Mouse (Mus musculus) hindbrain, embryonic 16.5 days (tissue): ENCODE results near the gene Adm2. TPM values are rescaled to one million over a fixed set of nuclear protein-coding genes. Genes with fewer than 3 reads are reported as not detected.

Experiments used
- ATAC-seq: fragments of 200-750 bp; cut with Nextera tagmentation; 2 replicates; pipeline ENCODE4 v1.8.0; 2017; ENCODE audit warnings: moderate TSS enrichment, moderate library complexity
- H3K27ac ChIP-seq: fragments of 300-500 bp; sonication (generic); 2 replicates; pipeline ENCODE4 v1.5.1; 2014; ENCODE audit warnings: low read depth, mild to moderate bottlenecking, control low read depth, low read length, moderate library complexity
- H3K27me3 ChIP-seq: fragments of 300-500 bp; sonication (generic); replicated peaks from 2 replicates; pipeline ENCODE4 v1.6.1; 2014; ENCODE audit warnings: low read length; ENCODE audit not compliant: control insufficient read depth, insufficient read depth
- H3K36me3 ChIP-seq: fragments of 300-500 bp; sonication (generic); 2 replicates; pipeline ENCODE4 v1.6.1; 2014; ENCODE audit warnings: mild to moderate bottlenecking, low read length, moderate library complexity, mixed read lengths; ENCODE audit not compliant: control insufficient read depth, insufficient read depth
- H3K4me1 ChIP-seq: fragments of 300-500 bp; sonication (generic); 2 replicates; pipeline ENCODE4 v1.6.1; 2014; ENCODE audit warnings: low read depth, low read length; ENCODE audit not compliant: control insufficient read depth, insufficient read depth
- H3K4me2 ChIP-seq: fragments of 300-500 bp; sonication (generic); 2 replicates; pipeline ENCODE4 v1.6.1; 2014; ENCODE audit warnings: mild to moderate bottlenecking, low read length, control low read depth, moderate library complexity
- H3K4me3 ChIP-seq: fragments of 300-500 bp; sonication (generic); 2 replicates; pipeline ENCODE4 v1.5.1; 2014; ENCODE audit warnings: mild to moderate bottlenecking, low read length, control low read depth, moderate library complexity
- H3K9ac ChIP-seq: fragments of 300-500 bp; sonication (generic); 2 replicates; pipeline ENCODE4 v1.6.1; 2014; ENCODE audit warnings: low read depth, mild to moderate bottlenecking, control low read depth, low read length, moderate library complexity
- H3K9me3 ChIP-seq: fragments of 300-500 bp; sonication (generic); 2 replicates; pipeline ENCODE4 v1.6.1; 2014; ENCODE audit warnings: mild to moderate bottlenecking, low read length, moderate library complexity; ENCODE audit not compliant: control insufficient read depth
- WGBS: fragments of 180-500 bp; shearing (Covaris S2); extraction: QIAGEN DNeasy Blood & Tissue Kit; methylation state at CpG from one replicate; pipeline ENCODE4 v1.1.7; 2014; 5-methylcytosine and 5-hydroxymethylcytosine counted together
- polyA plus RNA-seq: library from polyadenylated mRNA; unstranded; fragments of >200 nt; fragmentation: Nextera tagmentation; extraction: Ambion mirVana; gene quantifications from 2 replicates; pipeline ENCODE4 v1.2.1, GENCODE M21; 2015

Gene Adm2
- polyA plus RNA-seq, 1 experiment from 2014 or later, result not detected

GRCm38 (mm10) chr15:89300600-89300999 lies 21.9 kb upstream of the Adm2 start:
- no peak for ATAC-seq
- WGBS, result over 99% methylated on average over 8 of the region's 8 CpGs

GRCm38 (mm10) chr15:89305966-89306365 lies 16.6 kb upstream of the Adm2 start:
- no peak for ATAC-seq
- H3K4me2 ChIP-seq, result no peak overlapping the region
- no peak overlapping the region for H3K9ac ChIP-seq
- no peak overlapping the region for H3K27ac ChIP-seq
- H3K27me3 ChIP-seq, result no peaks in the 10 kb centered on the region
- no peak overlapping the region for H3K4me3 ChIP-seq
- peaks cover 34% of the 10 kb centered on the region for H3K36me3 ChIP-seq
- no peaks in the 10 kb centered on the region for H3K9me3 ChIP-seq
- peaks cover 4% of the 10 kb centered on the region for H3K4me1 ChIP-seq
- 47% methylated on average over 1 of the region's 1 CpGs for WGBS

More at GRCm38 (mm10) chr15:89300600-89300999, 21.9 kb upstream of the Adm2 start:
- Histone ChIP-seq H3K27me3 (no peaks in the 10 kb centered on the region), H3K9ac (no peak overlapping the region), H3K4me3 (no peak overlapping the region), H3K9me3 (no peaks in the 10 kb centered on the region), H3K27ac (no peak overlapping the region), H3K4me2 (no peak overlapping the region), H3K36me3 (peaks cover 62% of the 10 kb centered on the region), H3K4me1 (no peaks in the 10 kb centered on the region)

- Histone ChIP-seq H3K4me3 (no peak overlapping the region), H3K4me2 (no peak overlapping the region), H3K36me3 (peaks cover 19% of the 10 kb centered on the region), H3K27ac (no peak overlapping the region), H3K27me3 (no peaks in the 10 kb centered on the region), H3K4me1 (peaks cover 9% of the 10 kb centered on the region), H3K9me3 (no peaks in the 10 kb centered on the region), H3K9ac (no peak overlapping the region)
- no peak for ATAC-seq
- WGBS, result 90% methylated on average over 13 of the region's 13 CpGs
These were observed 15.1 kb upstream of the Adm2 start for GRCm38 (mm10) chr15:89307461-89307860.

GRCm38 (mm10) chr15:89308406-89309139 lies 13.9 kb upstream of the Adm2 start:
- 89% methylated on average over 7 of the region's 7 CpGs for WGBS
- Histone ChIP-seq H3K27ac (no peak overlapping the region), H3K4me2 (no peak overlapping the region), H3K9me3 (no peaks in the 10 kb centered on the region), H3K36me3 (peaks cover 9% of the 10 kb centered on the region; the same call in 1 of the 2 replicates), H3K4me1 (peaks cover 20% of the 10 kb centered on the region), H3K4me3 (no peak overlapping the region), H3K9ac (no peak overlapping the region), H3K27me3 (no peaks in the 10 kb centered on the region)
- ATAC-seq, result no peak

- H3K36me3 ChIP-seq, result peaks cover 3% of the 10 kb centered on the region; the same call in 1 of the 2 replicates
- H3K9me3 ChIP-seq, result no peaks in the 10 kb centered on the region
- no peaks in the 10 kb centered on the region for H3K27me3 ChIP-seq
- no peak overlapping the region for H3K9ac ChIP-seq
- H3K27ac ChIP-seq, result no peak overlapping the region
- H3K4me2 ChIP-seq, result no peak overlapping the region
- peaks cover 28% of the 10 kb centered on the region for H3K4me1 ChIP-seq
- ATAC-seq, result no peak
- no peak overlapping the region for H3K4me3 ChIP-seq
- 53% methylated on average over 6 of the region's 6 CpGs for WGBS
These were observed 12.5 kb upstream of the Adm2 start for GRCm38 (mm10) chr15:89309962-89310498.

- H3K4me3 ChIP-seq, result no peak overlapping the region
These were observed 9.2 kb upstream of the Adm2 start for GRCm38 (mm10) chr15:89313359-89313758.

GRCm38 (mm10) chr15:89314107-89314506 lies 8.4 kb upstream of the Adm2 start:
- WGBS, result 31% methylated on average over 3 of the region's 3 CpGs
- H3K9me3 ChIP-seq, result no peaks in the 10 kb centered on the region
- H3K9ac ChIP-seq, result peak overlapping the region; percentile 93
- H3K4me2 ChIP-seq, result peak overlapping the region; percentile 93
- H3K4me3 ChIP-seq, result peak overlapping the region; percentile 84
- no peaks in the 10 kb centered on the region for H3K36me3 ChIP-seq
- H3K27ac ChIP-seq, result no peak overlapping the region
- H3K4me1 ChIP-seq, result peaks cover 28% of the 10 kb centered on the region
- no peaks in the 10 kb centered on the region for H3K27me3 ChIP-seq
- ATAC-seq, result no peak

More at GRCm38 (mm10) chr15:89313359-89313758, 9.2 kb upstream of the Adm2 start:
- WGBS, result 75% methylated on average over 4 of the region's 4 CpGs
- Histone ChIP-seq H3K9ac (no peak overlapping the region), H3K4me2 (peak overlapping the region; percentile 93), H3K36me3 (no peaks in the 10 kb centered on the region), H3K9me3 (no peaks in the 10 kb centered on the region), H3K27me3 (no peaks in the 10 kb centered on the region), H3K4me1 (peaks cover 28% of the 10 kb centered on the region), H3K27ac (no peak overlapping the region)
- no peak for ATAC-seq

- no peaks in the 10 kb centered on the region for H3K9me3 ChIP-seq
- H3K9ac ChIP-seq, result peak overlapping the region; percentile 93
- peak overlapping the region; percentile 79 for H3K27ac ChIP-seq
- no peaks in the 10 kb centered on the region for H3K36me3 ChIP-seq
- peak overlapping the region; percentile 93 for H3K4me2 ChIP-seq
- no peaks in the 10 kb centered on the region for H3K27me3 ChIP-seq
- H3K4me1 ChIP-seq, result peaks cover 28% of the 10 kb centered on the region
- ATAC-seq, result peak; percentile 6
- WGBS, result under 1% methylated on average over 49 of the region's 58 CpGs
- peak overlapping the region; percentile 84 for H3K4me3 ChIP-seq
These were observed 7.9 kb upstream of the Adm2 start for GRCm38 (mm10) chr15:89314511-89315189.

GRCm38 (mm10) chr15:89315190-89315731 lies 7.3 kb upstream of the Adm2 start, which contains the start of gene Sbf1:
Sbf1 (minus strand) TSS chr15:89315311.
- no peaks in the 10 kb centered on the region for H3K36me3 ChIP-seq
- peaks cover 27% of the 10 kb centered on the region for H3K4me1 ChIP-seq
- H3K4me3 ChIP-seq, result peak within 1 kb of the TSS; percentile 84
- no peaks in the 10 kb centered on the region for H3K9me3 ChIP-seq
- under 1% methylated on average over 37 of the region's 37 CpGs for WGBS
- peak; percentile 100 for ATAC-seq
- H3K4me2 ChIP-seq, result peak within 1 kb of the TSS; percentile 93
- H3K27ac ChIP-seq, result peak within 1 kb of the TSS; percentile 79
- no peaks in the 10 kb centered on the region for H3K27me3 ChIP-seq
- peak within 1 kb of the TSS; percentile 93 for H3K9ac ChIP-seq
